Mouse (Mus musculus): ENCODE measurements around the gene Ptpn6. TPM values are rescaled to one million over a fixed set of nuclear protein-coding genes. Genes with fewer than 3 reads are reported as not detected.

Gene Ptpn6
- polyA plus RNA-seq, 1 experiment from 2014 or later, result 13.6 TPM

GRCm38 (mm10) chr6:124706061-124706627 lies 32.4 kb downstream of the Ptpn6 start:
- Histone ChIP-seq H3K4me3 (replicated peaks; ENCODE audit: low read depth, low read length) (no peak overlapping the region), H3K27me3 (ENCODE audit: insufficient read depth, low read length) (no peaks in the 10 kb centered on the region), H3K27ac (no peak overlapping the region), H3K4me1 (replicated peaks; ENCODE audit: insufficient read depth, low read length) (0 out of 2 replicates have a peak, but pooled peaks cover 7% of the 10 kb centered on the region), H3K4me2 (ENCODE audit: low read length) (no peak overlapping the region), H3K9me3 (replicated peaks; ENCODE audit: low read length) (no peaks in the 10 kb centered on the region), H3K9ac (ENCODE audit: low read depth, low read length) (no peak overlapping the region), H3K36me3 (ENCODE audit: insufficient read depth, low read length) (peaks cover 49% of the 10 kb centered on the region)
- no peak for TF ChIP-seq CTCF (IDR thresholded peaks at IDR 0.05; ENCODE audit: low read depth)
- DNase-seq (ENCODE audit: low spot score), result no peak
- ATAC-seq (replicated peaks; ENCODE audit: low FRiP score, low read depth), result no peak
- WGBS, result 65% methylated on average over 5 of the region's 5 CpGs

DNA sequence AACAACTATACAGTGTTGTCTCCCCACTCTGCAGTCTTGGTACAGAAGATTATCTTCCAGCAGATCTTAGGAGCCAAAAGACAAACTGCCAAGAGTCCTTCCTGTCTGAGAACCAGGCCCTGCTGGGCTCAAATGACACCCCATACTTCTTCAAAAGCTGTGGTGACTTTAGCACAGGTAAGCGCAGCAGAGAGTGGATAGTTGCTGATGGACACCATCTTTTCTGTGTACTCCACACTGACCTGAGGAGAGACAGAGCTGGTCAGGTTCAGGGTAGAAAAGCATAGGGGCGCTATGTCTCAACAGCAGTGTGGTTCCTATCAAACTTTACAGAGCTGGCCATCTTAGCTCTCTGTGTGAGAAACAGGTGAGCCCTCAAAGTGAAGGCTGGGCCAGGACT lies 34.1 kb downstream of the Ptpn6 start:
- Histone ChIP-seq H3K27ac (no peak overlapping the region), H3K9ac (ENCODE audit: low read depth, low read length) (no peak overlapping the region), H3K4me2 (ENCODE audit: low read length) (no peak overlapping the region), H3K9me3 (replicated peaks; ENCODE audit: low read length) (no peaks in the 10 kb centered on the region), H3K36me3 (ENCODE audit: insufficient read depth, low read length) (peaks cover 53% of the 10 kb centered on the region), H3K4me3 (replicated peaks; ENCODE audit: low read depth, low read length) (no peak overlapping the region), H3K27me3 (ENCODE audit: insufficient read depth, low read length) (no peaks in the 10 kb centered on the region), H3K4me1 (replicated peaks; ENCODE audit: insufficient read depth, low read length) (0 out of 2 replicates have a peak, but pooled peaks cover 8% of the 10 kb centered on the region)
- WGBS, result 96% methylated on average over 2 of the region's 2 CpGs
- ATAC-seq (replicated peaks; ENCODE audit: low FRiP score, low read depth), result no peak
- TF ChIP-seq CTCF (IDR thresholded peaks at IDR 0.05; ENCODE audit: low read depth), result no peak
- no peak for DNase-seq (ENCODE audit: low spot score)

- Histone ChIP-seq H3K36me3 (ENCODE audit: insufficient read depth, low read length) (peaks cover 54% of the 10 kb centered on the region), H3K9me3 (replicated peaks; ENCODE audit: low read length) (no peaks in the 10 kb centered on the region), H3K4me2 (ENCODE audit: low read length) (no peak overlapping the region), H3K27me3 (ENCODE audit: insufficient read depth, low read length) (no peaks in the 10 kb centered on the region), H3K9ac (ENCODE audit: low read depth, low read length) (no peak overlapping the region), H3K27ac (no peak overlapping the region), H3K4me1 (replicated peaks; ENCODE audit: insufficient read depth, low read length) (0 out of 2 replicates have a peak, but pooled peaks cover 10% of the 10 kb centered on the region), H3K4me3 (replicated peaks; ENCODE audit: low read depth, low read length) (no peak overlapping the region)
- DNase-seq (ENCODE audit: low spot score) (no peak), ATAC-seq (replicated peaks; ENCODE audit: low FRiP score, low read depth) (no peak)
- no peak for TF ChIP-seq CTCF (IDR thresholded peaks at IDR 0.05; ENCODE audit: low read depth)
- WGBS, result 74% methylated on average over 7 of the region's 7 CpGs
These were observed 34.7 kb downstream of the Ptpn6 start for GRCm38 (mm10) chr6:124703789-124704188.

DNA sequence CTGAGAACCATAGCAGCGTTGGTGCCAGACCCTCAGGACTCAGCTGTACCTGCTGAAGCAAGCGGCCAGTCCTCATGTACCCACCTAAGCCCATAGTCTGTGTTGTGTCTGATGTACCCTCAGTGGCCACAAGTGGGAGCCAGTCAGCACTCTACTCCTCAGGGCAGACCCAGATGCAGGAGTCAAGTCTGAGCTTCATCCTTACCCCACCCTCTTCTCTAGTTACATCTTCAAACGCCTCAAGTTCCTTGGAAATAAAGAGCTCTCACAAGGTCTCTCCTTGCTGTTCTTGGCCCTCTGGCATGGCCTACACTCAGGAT lies 35.8 kb downstream of the Ptpn6 start:
- Histone ChIP-seq H3K4me3 (replicated peaks; ENCODE audit: low read depth, low read length) (no peak overlapping the region), H3K4me1 (replicated peaks; ENCODE audit: insufficient read depth, low read length) (0 out of 2 replicates have a peak, but pooled peaks cover 10% of the 10 kb centered on the region), H3K27ac (no peak overlapping the region), H3K36me3 (ENCODE audit: insufficient read depth, low read length) (peaks cover 58% of the 10 kb centered on the region), H3K4me2 (ENCODE audit: low read length) (no peak overlapping the region), H3K9me3 (replicated peaks; ENCODE audit: low read length) (no peaks in the 10 kb centered on the region), H3K27me3 (ENCODE audit: insufficient read depth, low read length) (no peaks in the 10 kb centered on the region), H3K9ac (ENCODE audit: low read depth, low read length) (no peak overlapping the region)
- WGBS, result 46% methylated on average over 3 of the region's 3 CpGs
- peak; percentile 87 for TF ChIP-seq CTCF (IDR thresholded peaks at IDR 0.05; ENCODE audit: low read depth)
- DNase-seq (ENCODE audit: low spot score), result peak; percentile 81
- peak; percentile 53 for ATAC-seq (replicated peaks; ENCODE audit: low FRiP score, low read depth)

DNA sequence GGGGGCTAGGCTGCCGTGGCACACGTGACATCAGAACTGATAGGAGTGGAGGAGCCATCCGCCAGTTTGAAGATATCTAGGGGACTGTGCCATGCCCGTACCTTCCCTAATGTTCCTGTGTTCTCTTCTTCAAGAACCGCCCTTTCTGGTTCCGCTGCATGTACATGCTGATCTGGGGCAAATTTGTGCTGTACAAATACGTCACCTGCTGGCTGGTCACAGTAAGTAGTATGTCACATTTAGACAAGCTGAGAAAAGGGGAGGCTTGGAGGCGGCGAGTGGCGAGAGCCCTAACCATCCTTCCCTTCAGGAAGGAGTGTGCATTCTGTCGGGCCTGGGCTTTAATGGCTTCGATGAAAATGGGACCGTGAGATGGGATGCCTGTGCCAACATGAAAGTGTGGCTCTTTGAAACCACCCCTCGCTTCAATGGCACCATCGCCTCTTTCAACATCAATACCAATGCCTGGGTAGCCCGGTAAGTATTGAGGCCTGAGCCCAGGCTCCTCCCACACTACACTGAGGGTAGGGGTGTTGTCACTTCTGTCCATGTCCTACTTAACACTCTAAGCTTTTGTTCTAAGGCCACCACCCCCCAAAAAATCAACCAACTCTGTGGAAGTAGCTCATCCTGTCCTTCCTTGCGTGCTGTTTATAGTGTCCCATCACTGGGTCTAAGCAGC lies 36.3 kb downstream of the Ptpn6 start:
- no peak overlapping the region; the same call in 1 of the 2 replicates for H3K27ac ChIP-seq
- ATAC-seq (replicated peaks; ENCODE audit: low FRiP score, low read depth) (no peak), DNase-seq (ENCODE audit: low spot score) (no peak)
- H3K4me2 ChIP-seq (ENCODE audit: low read length), result no peak overlapping the region
- H3K27me3 ChIP-seq (ENCODE audit: insufficient read depth, low read length), result no peaks in the 10 kb centered on the region
- WGBS, result 94% methylated on average over 17 of the region's 17 CpGs
- H3K36me3 ChIP-seq (ENCODE audit: insufficient read depth, low read length), result peaks cover 55% of the 10 kb centered on the region
- H3K9me3 ChIP-seq (replicated peaks; ENCODE audit: low read length), result no peaks in the 10 kb centered on the region
- no peak overlapping the region for H3K4me3 ChIP-seq (replicated peaks; ENCODE audit: low read depth, low read length)
- H3K4me1 ChIP-seq (replicated peaks; ENCODE audit: insufficient read depth, low read length), result 0 out of 2 replicates have a peak, but pooled peaks cover 10% of the 10 kb centered on the region
- no peak overlapping the region for H3K9ac ChIP-seq (ENCODE audit: low read depth, low read length)
- TF ChIP-seq CTCF (IDR thresholded peaks at IDR 0.05; ENCODE audit: low read depth), result peak; percentile 19; the same call in 1 of the 2 replicates

GRCm38 (mm10) chr6:124701338-124701737 lies 37.2 kb downstream of the Ptpn6 start:
- Histone ChIP-seq H3K4me2 (ENCODE audit: low read length) (no peak overlapping the region), H3K9me3 (replicated peaks; ENCODE audit: low read length) (no peaks in the 10 kb centered on the region), H3K9ac (ENCODE audit: low read depth, low read length) (no peak overlapping the region), H3K27ac (no peak overlapping the region), H3K4me1 (replicated peaks; ENCODE audit: insufficient read depth, low read length) (0 out of 2 replicates have a peak, but pooled peaks cover 10% of the 10 kb centered on the region), H3K36me3 (ENCODE audit: insufficient read depth, low read length) (peaks cover 54% of the 10 kb centered on the region), H3K4me3 (replicated peaks; ENCODE audit: low read depth, low read length) (no peak overlapping the region), H3K27me3 (ENCODE audit: insufficient read depth, low read length) (no peaks in the 10 kb centered on the region)
- DNase-seq (ENCODE audit: low spot score), result no peak
- peak; percentile 49; the same call in 1 of the 2 replicates for TF ChIP-seq CTCF (IDR thresholded peaks at IDR 0.05; ENCODE audit: low read depth)
- whole genome bisulfite sequencing, result 79% methylated on average over 8 of the region's 8 CpGs
- ATAC-seq (replicated peaks; ENCODE audit: low FRiP score, low read depth), result no peak
